Mouse (Mus musculus) heart, embryonic 12.5 days (tissue): ENCODE measurements around the gene Lrba. TPM values are rescaled to one million over a fixed set of nuclear protein-coding genes. Genes with fewer than 3 reads are reported as not detected.

Experiments used
- ATAC-seq: fragments of 200-750 bp; cut with Nextera tagmentation; 2 replicates; pipeline ENCODE4 v1.8.0; 2017; ENCODE audit warnings: moderate TSS enrichment, moderate library complexity; ENCODE audit not compliant: insufficient number of reproducible peaks, low FRiP score
- H3K27ac ChIP-seq: fragments of 300-500 bp; sonication (generic); 2 replicates; pipeline ENCODE4 v1.5.1; 2016; ENCODE audit warnings: mild to moderate bottlenecking, moderate library complexity; ENCODE audit not compliant: poor library complexity, severe bottlenecking
- H3K27me3 ChIP-seq: fragments of 300-500 bp; sonication (generic); replicated peaks from 2 replicates; pipeline ENCODE4 v1.6.1; 2016; ENCODE audit warnings: mild to moderate bottlenecking, moderate library complexity
- H3K36me3 ChIP-seq: fragments of 300-500 bp; sonication (generic); 2 replicates; pipeline ENCODE4 v1.6.1; 2016; ENCODE audit warnings: mild to moderate bottlenecking, moderate library complexity
- H3K4me1 ChIP-seq: fragments of 300-500 bp; sonication (generic); replicated peaks from 2 replicates; pipeline ENCODE4 v1.6.1; 2016; ENCODE audit warnings: mild to moderate bottlenecking
- H3K4me2 ChIP-seq: fragments of 300-500 bp; sonication (generic); 2 replicates; pipeline ENCODE4 v1.6.1; 2016; ENCODE audit warnings: mild to moderate bottlenecking, moderate library complexity
- H3K4me3 ChIP-seq: fragments of 300-500 bp; sonication (generic); 2 replicates; pipeline ENCODE4 v1.5.1; 2016; ENCODE audit warnings: mild to moderate bottlenecking
- H3K9ac ChIP-seq: fragments of 300-500 bp; sonication (generic); 2 replicates; pipeline ENCODE4 v1.6.1; 2016; ENCODE audit warnings: mild to moderate bottlenecking, moderate library complexity
- H3K9me3 ChIP-seq: fragments of 300-500 bp; sonication (generic); replicated peaks from 2 replicates; pipeline ENCODE4 v1.6.1; 2016; ENCODE audit warnings: mild to moderate bottlenecking, moderate library complexity
- WGBS: fragments of 180-500 bp; shearing (Covaris S2); methylation state at CpG from one replicate; pipeline ENCODE4 v1.1.7; 2016; 5-methylcytosine and 5-hydroxymethylcytosine counted together
- polyA plus RNA-seq: library from polyadenylated mRNA; unstranded; fragments of >200 nt; fragmentation: Nextera tagmentation; extraction: Ambion mirVana; gene quantifications from 2 replicates; pipeline ENCODE4 v1.2.1, GENCODE M21; 2016

Gene Lrba
- polyA plus RNA-seq, 1 experiment from 2014 or later: 2.9 TPM

- 25% methylated on average over 1 of the region's 1 CpGs for WGBS
- H3K4me2 ChIP-seq: peak overlapping the region; percentile 52
These were observed 411.5 kb downstream of the Lrba start for GRCm38 (mm10) chr3:86635940-86636339.

GRCm38 (mm10) chr3:86638552-86639348, 414.3 kb downstream of the Lrba start:
- no peak for ATAC-seq

More at GRCm38 (mm10) chr3:86635940-86636339, 411.5 kb downstream of the Lrba start:
- Histone ChIP-seq H3K9ac (no peak overlapping the region), H3K4me1 (peaks cover 6% of the 10 kb centered on the region; the same call in 1 of the 2 replicates), H3K9me3 (no peaks in the 10 kb centered on the region), H3K36me3 (no peaks in the 10 kb centered on the region), H3K27ac (peak overlapping the region; percentile 8; the same call in 1 of the 2 replicates), H3K4me3 (no peak overlapping the region), H3K27me3 (no peaks in the 10 kb centered on the region)
- ATAC-seq: no peak; the same call in 1 of the 2 replicates

GRCm38 (mm10) chr3:86641393-86641792, 416.9 kb downstream of the Lrba start:
- ATAC-seq: no peak

More at GRCm38 (mm10) chr3:86638552-86639348, 414.3 kb downstream of the Lrba start:
- Histone ChIP-seq H3K9ac (no peak overlapping the region), H3K36me3 (no peaks in the 10 kb centered on the region), H3K4me3 (no peak overlapping the region), H3K4me2 (no peak overlapping the region), H3K9me3 (no peaks in the 10 kb centered on the region), H3K4me1 (peaks cover 6% of the 10 kb centered on the region; the same call in 1 of the 2 replicates), H3K27ac (no peak overlapping the region), H3K27me3 (no peaks in the 10 kb centered on the region)
- WGBS: 87% methylated on average over 2 of the region's 2 CpGs

GRCm38 (mm10) chr3:86641796-86642195, 417.3 kb downstream of the Lrba start:
- no peaks in the 10 kb centered on the region for H3K27me3 ChIP-seq
- H3K4me3 ChIP-seq: no peak overlapping the region
- no peaks in the 10 kb centered on the region for H3K9me3 ChIP-seq
- H3K4me1 ChIP-seq: peaks cover 1% of the 10 kb centered on the region; the same call in 1 of the 2 replicates
- ATAC-seq: no peak
- H3K27ac ChIP-seq: no peak overlapping the region
- no peaks in the 10 kb centered on the region for H3K36me3 ChIP-seq
- no peak overlapping the region for H3K9ac ChIP-seq
- no peak overlapping the region for H3K4me2 ChIP-seq

More at GRCm38 (mm10) chr3:86641393-86641792, 416.9 kb downstream of the Lrba start:
- no peaks in the 10 kb centered on the region for H3K4me1 ChIP-seq
- no peak overlapping the region for H3K4me2 ChIP-seq
- no peaks in the 10 kb centered on the region for H3K27me3 ChIP-seq
- H3K27ac ChIP-seq: no peak overlapping the region
- no peak overlapping the region for H3K4me3 ChIP-seq
- WGBS: 76% methylated on average over 5 of the region's 5 CpGs
- H3K9ac ChIP-seq: no peak overlapping the region
- no peaks in the 10 kb centered on the region for H3K9me3 ChIP-seq
- no peaks in the 10 kb centered on the region for H3K36me3 ChIP-seq

GRCm38 (mm10) chr3:86646771-86647170, 422.3 kb downstream of the Lrba start:
- H3K9ac ChIP-seq: no peak overlapping the region
- H3K4me2 ChIP-seq: no peak overlapping the region
- H3K27ac ChIP-seq: no peak overlapping the region
- no peak overlapping the region for H3K4me3 ChIP-seq
- no peak for ATAC-seq
- no peaks in the 10 kb centered on the region for H3K36me3 ChIP-seq
- H3K4me1 ChIP-seq: peaks cover 3% of the 10 kb centered on the region; the same call in 1 of the 2 replicates
- 59% methylated on average over 2 of the region's 2 CpGs for WGBS
- no peaks in the 10 kb centered on the region for H3K9me3 ChIP-seq
- no peaks in the 10 kb centered on the region for H3K27me3 ChIP-seq

- Histone ChIP-seq H3K36me3 (no peaks in the 10 kb centered on the region), H3K27ac (no peak overlapping the region), H3K4me3 (no peak overlapping the region), H3K9me3 (no peaks in the 10 kb centered on the region), H3K4me1 (peaks cover 3% of the 10 kb centered on the region; the same call in 1 of the 2 replicates), H3K9ac (no peak overlapping the region), H3K4me2 (no peak overlapping the region), H3K27me3 (no peaks in the 10 kb centered on the region)
- 59% methylated on average over 3 of the region's 3 CpGs for WGBS
- no peak for ATAC-seq
These were observed 426.5 kb downstream of the Lrba start for GRCm38 (mm10) chr3:86651006-86651405.

- Histone ChIP-seq H3K36me3 (no peaks in the 10 kb centered on the region), H3K9ac (no peak overlapping the region), H3K27ac (no peak overlapping the region), H3K4me1 (no peaks in the 10 kb centered on the region), H3K27me3 (no peaks in the 10 kb centered on the region), H3K4me2 (no peak overlapping the region), H3K9me3 (no peaks in the 10 kb centered on the region), H3K4me3 (no peak overlapping the region)
- ATAC-seq: no peak
- 86% methylated on average over 5 of the region's 5 CpGs for WGBS
These were observed 434.8 kb downstream of the Lrba start for GRCm38 (mm10) chr3:86659326-86659725.

- no peak overlapping the region for H3K4me2 ChIP-seq
- no peak overlapping the region for H3K4me3 ChIP-seq
- H3K27ac ChIP-seq: no peak overlapping the region
- ATAC-seq: no peak
- no peaks in the 10 kb centered on the region for H3K27me3 ChIP-seq
- H3K9ac ChIP-seq: no peak overlapping the region
- H3K9me3 ChIP-seq: no peaks in the 10 kb centered on the region
- H3K4me1 ChIP-seq: no peaks in the 10 kb centered on the region
- 26% methylated on average over 3 of the region's 3 CpGs for WGBS
- no peaks in the 10 kb centered on the region for H3K36me3 ChIP-seq
These were observed 439.9 kb downstream of the Lrba start for GRCm38 (mm10) chr3:86664399-86664798.

- no peaks in the 10 kb centered on the region for H3K36me3 ChIP-seq
- H3K27me3 ChIP-seq: no peaks in the 10 kb centered on the region
- no peak overlapping the region for H3K9ac ChIP-seq
- H3K27ac ChIP-seq: no peak overlapping the region
- no peak overlapping the region for H3K4me2 ChIP-seq
- ATAC-seq: no peak
- no peaks in the 10 kb centered on the region for H3K9me3 ChIP-seq
- no peaks in the 10 kb centered on the region for H3K4me1 ChIP-seq
- H3K4me3 ChIP-seq: no peak overlapping the region
- WGBS: 70% methylated on average over 8 of the region's 8 CpGs
These were observed 443.7 kb downstream of the Lrba start for GRCm38 (mm10) chr3:86668146-86668545.

GRCm38 (mm10) chr3:86677573-86678155, 453.2 kb downstream of the Lrba start:
- Histone ChIP-seq H3K9ac (no peak overlapping the region), H3K36me3 (no peaks in the 10 kb centered on the region), H3K27me3 (no peaks in the 10 kb centered on the region), H3K4me1 (peaks cover 5% of the 10 kb centered on the region; the same call in 1 of the 2 replicates), H3K4me3 (no peak overlapping the region), H3K27ac (no peak overlapping the region), H3K9me3 (no peaks in the 10 kb centered on the region), H3K4me2 (no peak overlapping the region)
- no peak for ATAC-seq
- WGBS: 59% methylated on average over 2 of the region's 2 CpGs

GRCm38 (mm10) chr3:86687571-86688209, 463.2 kb downstream of the Lrba start:
- WGBS: 14% methylated on average over 7 of the region's 7 CpGs
- no peak overlapping the region for H3K27ac ChIP-seq

More at GRCm38 (mm10) chr3:86687571-86688209, 463.2 kb downstream of the Lrba start:
- peaks cover 8% of the 10 kb centered on the region for H3K27me3 ChIP-seq
- no peaks in the 10 kb centered on the region for H3K9me3 ChIP-seq
- H3K4me3 ChIP-seq: no peak overlapping the region
- ATAC-seq: peak; percentile 64; the same call in 1 of the 2 replicates
- H3K4me2 ChIP-seq: peak overlapping the region; percentile 25; the same call in 1 of the 2 replicates
- peaks cover 10% of the 10 kb centered on the region for H3K4me1 ChIP-seq
- no peaks in the 10 kb centered on the region for H3K36me3 ChIP-seq
- H3K9ac ChIP-seq: 0 out of 2 replicates have a peak overlapping the region, but pooled peaks have one; percentile 6
